Mouse (Mus musculus): ENCODE data around the gene Ly6f.
"Not testable (repeated sequence)": the region's sequence is repeated elsewhere in the genome, so short reads cannot be mapped to it uniquely, and the experiment has no call there.

Gene Ly6f

GRCm38 (mm10) chr15:75268121-75268520, at the start of gene Ly6f:
Gene Ly6f, plus strand, starts transcription at chr15:75268421.
- no peak for DNase-seq (ENCODE audit: low spot score in 2 of 2)

GRCm38 (mm10) chr15:75221942-75222341, 46.3 kb upstream of the Ly6f start:
- no peak for DNase-seq (ENCODE audit: low spot score in 2 of 2)

- no peak for DNase-seq (ENCODE audit: low spot score in 2 of 2)
Measured at GRCm38 (mm10) chr15:75237736-75238288, 30.4 kb upstream of the Ly6f start.

GRCm38 (mm10) chr15:75240558-75240957, 27.7 kb upstream of the Ly6f start:
- no peak for DNase-seq (ENCODE audit: low spot score in 2 of 2)

GRCm38 (mm10) chr15:75242756-75243640, 25.2 kb upstream of the Ly6f start:
- no peak for DNase-seq (ENCODE audit: low spot score in 2 of 2)

- DNase-seq (ENCODE audit: low spot score in 2 of 2) = no peak
Measured at GRCm38 (mm10) chr15:75254671-75255070, 13.6 kb upstream of the Ly6f start.

GRCm38 (mm10) chr15:75265863-75266262, 2.4 kb upstream of the Ly6f start:
- DNase-seq (ENCODE audit: low spot score in 2 of 2) = no peak

GRCm38 (mm10) chr15:75266626-75267025, 1.6 kb upstream of the Ly6f start:
- no peak for DNase-seq (ENCODE audit: low spot score in 2 of 2)

GRCm38 (mm10) chr15:75268916-75269829, 952 bp downstream of the Ly6f start:
- no peak for DNase-seq (ENCODE audit: low spot score in 2 of 2)

- DNase-seq (ENCODE audit: low spot score in 2 of 2) = no peak
Measured at GRCm38 (mm10) chr15:75270169-75270568, 1.9 kb downstream of the Ly6f start.

GRCm38 (mm10) chr15:75270691-75271362, 2.6 kb downstream of the Ly6f start:
- no peak for DNase-seq (ENCODE audit: low spot score in 2 of 2)

- DNase-seq (ENCODE audit: low spot score in 2 of 2) = no peak
Measured at GRCm38 (mm10) chr15:75271426-75271825, 3.2 kb downstream of the Ly6f start.

GRCm38 (mm10) chr15:75271891-75272290, 3.7 kb downstream of the Ly6f start:
- DNase-seq (ENCODE audit: low spot score in 2 of 2) = no peak

- not testable (repeated sequence) for DNase-seq (ENCODE audit: low spot score in 2 of 2)
Measured at GRCm38 (mm10) chr15:75281991-75282390, 13.8 kb downstream of the Ly6f start.

GRCm38 (mm10) chr15:75286512-75286911, 18.3 kb downstream of the Ly6f start:
- DNase-seq (ENCODE audit: low spot score in 2 of 2) = not testable (repeated sequence)

- no peak for DNase-seq (ENCODE audit: low spot score in 2 of 2)
Measured at GRCm38 (mm10) chr15:75292377-75292776, 24.2 kb downstream of the Ly6f start.

- DNase-seq (ENCODE audit: low spot score in 2 of 2) = no peak
Measured at GRCm38 (mm10) chr15:75293873-75294385, 25.7 kb downstream of the Ly6f start.

GRCm38 (mm10) chr15:75306101-75306500, 37.9 kb downstream of the Ly6f start:
- DNase-seq (ENCODE audit: low spot score in 2 of 2) = no peak

GRCm38 (mm10) chr15:75309186-75309585, 41.0 kb downstream of the Ly6f start:
- DNase-seq (ENCODE audit: low spot score in 2 of 2) = no peak

GRCm38 (mm10) chr15:75309946-75310345, 41.7 kb downstream of the Ly6f start:
- no peak for DNase-seq (ENCODE audit: low spot score in 2 of 2)

GRCm38 (mm10) chr15:75314421-75314820, 46.2 kb downstream of the Ly6f start:
- no peak for DNase-seq (ENCODE audit: low spot score in 2 of 2)
